Mouse (Mus musculus) heart, postnatal 0 days (tissue): ENCODE measurements around the gene Myh8. TPM values are rescaled to one million over a fixed set of nuclear protein-coding genes. Genes with fewer than 3 reads are reported as not detected.

Experiments used
- ATAC-seq: fragments of 200-750 bp; cut with Nextera tagmentation; 2 replicates; pipeline ENCODE4 v1.8.0; 2017; ENCODE audit warnings: low read depth, moderate number of reproducible peaks, moderate library complexity; ENCODE audit not compliant: insufficient read depth
- DNase-seq: peaks from one replicate; pipeline ENCODE4 v3.0.0-alpha.2; 2016; ENCODE audit warnings: low spot score
- H3K27ac ChIP-seq: fragments of 300-500 bp; sonication (generic); 2 replicates; pipeline ENCODE4 v1.5.1; 2014; ENCODE audit warnings: low read depth, mild to moderate bottlenecking
- H3K27me3 ChIP-seq: fragments of 300-500 bp; sonication (generic); 2 replicates; pipeline ENCODE4 v1.6.1; 2014; ENCODE audit warnings: low read length, mixed read lengths; ENCODE audit not compliant: control insufficient read depth, insufficient read depth
- H3K36me3 ChIP-seq: fragments of 300-500 bp; sonication (generic); replicated peaks from 2 replicates; pipeline ENCODE4 v1.6.1; 2014; ENCODE audit warnings: low read length, mixed read lengths; ENCODE audit not compliant: control insufficient read depth, insufficient read depth
- H3K4me1 ChIP-seq: fragments of 300-500 bp; sonication (generic); 2 replicates; pipeline ENCODE4 v1.6.1; 2014; ENCODE audit warnings: antibody characterized with exemption; ENCODE audit not compliant: control insufficient read depth, insufficient read depth
- H3K4me2 ChIP-seq: fragments of 300-500 bp; sonication (generic); 2 replicates; pipeline ENCODE4 v1.6.1; 2014; ENCODE audit warnings: low read depth, mild to moderate bottlenecking, low read length, moderate library complexity
- H3K4me3 ChIP-seq: fragments of 300-500 bp; sonication (generic); 2 replicates; pipeline ENCODE4 v1.5.1; 2014; ENCODE audit warnings: low read depth, low read length
- H3K9ac ChIP-seq: fragments of 300-500 bp; sonication (generic); replicated peaks from 2 replicates; pipeline ENCODE4 v1.6.1; 2014; ENCODE audit warnings: low read depth, low read length, mixed read lengths
- H3K9me3 ChIP-seq: fragments of 300-500 bp; sonication (generic); replicated peaks from 2 replicates; pipeline ENCODE4 v1.6.1; 2016; ENCODE audit warnings: low read length; ENCODE audit not compliant: control insufficient read depth
- CTCF ChIP-seq: IDR thresholded peaks from 2 replicates; pipeline ENCODE4 v1.5.1; 2016; ENCODE audit warnings: antibody characterized with exemption, control low read depth, low read depth
- EP300 ChIP-seq: IDR thresholded peaks from 2 replicates; pipeline ENCODE4 v1.6.1; 2016; ENCODE audit warnings: antibody characterized with exemption, low read depth
- WGBS: fragments of 180-500 bp; shearing (Covaris S2); extraction: QIAGEN DNeasy Blood & Tissue Kit; methylation state at CpG from one replicate; pipeline ENCODE4 v1.1.7; 2014; 5-methylcytosine and 5-hydroxymethylcytosine counted together
- polyA plus RNA-seq: library from polyadenylated mRNA; unstranded; fragments of >200 nt; fragmentation: Nextera tagmentation; extraction: Ambion mirVana; gene quantifications from 2 replicates; pipeline ENCODE4 v1.2.1, GENCODE M21; 2015
- total RNA-seq: library from RNA; depleted of rRNA; stranded (reverse); fragments of >200 nt; gene quantifications from 2 replicates; pipeline ENCODE4 v1.2.3, GENCODE M21; 2014; ENCODE audit warnings: low replicate concordance

Gene Myh8
- total and polyA plus RNA-seq, 2 experiments from 2014 or later = 1.3 to 5.1 TPM

DNA sequence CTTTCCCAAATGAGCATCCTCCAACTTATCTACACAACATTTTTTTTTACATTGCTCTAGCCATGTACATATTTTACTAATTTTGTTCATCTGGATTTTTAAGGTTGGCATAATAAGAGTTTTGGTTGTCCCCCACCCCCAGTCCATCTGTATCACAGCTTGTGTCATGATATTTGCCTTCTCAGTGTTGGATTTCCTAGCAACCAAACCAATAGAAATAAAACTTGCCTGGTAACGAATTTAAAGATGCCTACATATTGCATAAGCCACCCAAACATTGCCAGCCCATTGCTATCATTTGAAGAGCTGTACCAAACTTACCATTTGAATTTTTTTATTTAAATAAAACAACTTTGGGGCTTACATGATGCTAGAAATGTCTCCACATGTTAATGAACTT is 16.5 kb downstream of the Myh8 start:
- peaks cover 15% of the 10 kb centered on the region for H3K9me3 ChIP-seq
- ATAC-seq = no peak

DNA sequence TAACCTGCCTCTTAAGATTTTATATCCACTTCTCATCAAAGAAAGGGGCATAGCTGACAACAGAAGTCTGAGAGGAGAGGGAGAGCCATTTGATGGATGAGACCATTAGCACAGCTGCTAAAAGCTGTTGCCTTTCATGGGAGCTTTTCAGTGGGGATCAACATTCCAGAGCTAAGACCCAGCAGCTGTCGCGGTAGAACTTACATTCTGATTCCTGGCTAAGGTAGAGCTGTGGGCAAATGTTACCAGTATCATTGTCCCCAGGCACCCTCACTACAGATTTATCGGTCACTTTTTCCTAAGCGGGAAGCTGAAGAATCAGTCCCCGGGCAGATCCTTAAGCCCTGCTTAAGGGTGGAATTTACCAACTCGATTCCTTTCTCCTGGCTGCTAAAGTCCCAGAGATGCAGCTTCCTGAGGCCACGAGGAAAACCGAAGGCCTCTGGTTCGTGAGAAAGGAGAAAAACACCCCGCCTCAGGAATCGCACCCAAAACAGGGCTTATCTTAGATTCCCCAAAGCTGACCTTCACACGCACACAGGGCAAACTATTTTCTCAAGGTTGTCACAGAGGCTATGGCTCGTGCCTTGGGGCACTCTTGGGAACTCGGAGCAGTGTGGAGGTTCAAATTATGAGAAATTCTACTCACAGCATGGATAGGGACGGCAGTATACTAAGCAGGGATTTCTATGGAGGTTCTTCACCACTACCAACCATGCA is 37.0 kb downstream of the Myh8 start:
- 45% methylated on average over 15 of the region's 15 CpGs for WGBS
- no peak overlapping the region for H3K27ac ChIP-seq
- no peak overlapping the region for H3K9ac ChIP-seq
- no peak overlapping the region for H3K4me2 ChIP-seq
- no peaks in the 10 kb centered on the region for H3K4me1 ChIP-seq
- ATAC-seq = no peak
- no peak overlapping the region for H3K4me3 ChIP-seq
- H3K36me3 ChIP-seq = no peaks in the 10 kb centered on the region
- TF ChIP-seq EP300 = no peak
- TF ChIP-seq CTCF = no peak
- H3K27me3 ChIP-seq = no peaks in the 10 kb centered on the region
- no peak for DNase-seq
- H3K9me3 ChIP-seq = no peaks in the 10 kb centered on the region

More for the DNA sequence above, 16.5 kb downstream of the Myh8 start:
- TF ChIP-seq CTCF = no peak
- TF ChIP-seq EP300 = no peak
- Histone ChIP-seq H3K9ac (no peak overlapping the region), H3K27ac (no peak overlapping the region), H3K4me3 (no peak overlapping the region), H3K27me3 (no peaks in the 10 kb centered on the region), H3K4me1 (no peaks in the 10 kb centered on the region), H3K4me2 (no peak overlapping the region), H3K36me3 (no peaks in the 10 kb centered on the region)
- WGBS = 63% methylated on average over 1 of the region's 1 CpGs
- no peak for DNase-seq

DNA sequence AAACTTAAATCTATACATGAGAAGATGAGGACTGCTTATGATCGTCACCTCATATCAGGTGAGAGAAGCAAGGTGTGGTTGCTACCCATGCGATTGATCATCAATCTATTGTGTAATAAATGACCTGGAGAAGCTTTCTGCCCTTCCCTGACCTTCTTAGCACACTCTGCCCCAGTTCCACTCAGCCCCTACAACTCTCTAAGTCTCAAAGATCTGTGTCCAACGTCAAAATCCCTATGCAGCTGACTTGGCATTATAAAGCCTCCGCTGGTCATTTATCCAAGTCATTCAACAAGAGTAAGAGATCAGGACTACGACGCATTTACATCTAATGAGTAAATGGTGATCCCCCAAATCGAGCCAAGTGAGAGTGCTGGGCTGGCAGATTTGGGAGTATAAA is 44.4 kb downstream of the Myh8 start, which contains the start of gene Myh13:
TSS of gene Myh13 (plus strand) at position 301 of the 400 bp plus-strand sequence.
- Histone ChIP-seq H3K4me1 (no peaks in the 10 kb centered on the region), H3K27me3 (no peaks in the 10 kb centered on the region), H3K4me3 (no peak within 1 kb of the TSS), H3K9me3 (no peaks in the 10 kb centered on the region), H3K4me2 (no peak within 1 kb of the TSS), H3K9ac (no peak within 1 kb of the TSS), H3K27ac (no peak within 1 kb of the TSS), H3K36me3 (no peaks in the 10 kb centered on the region)
- DNase-seq (no peak), ATAC-seq (no peak)
- 86% methylated on average over 7 of the region's 7 CpGs for WGBS
- no peak for TF ChIP-seq CTCF

GRCm38 (mm10) chr11:67326536-67326935 is 49.6 kb downstream of the Myh8 start:
- H3K4me1 ChIP-seq = no peaks in the 10 kb centered on the region
- DNase-seq = no peak
- no peak overlapping the region for H3K4me2 ChIP-seq
- H3K9ac ChIP-seq = no peak overlapping the region
- no peaks in the 10 kb centered on the region for H3K9me3 ChIP-seq
- TF ChIP-seq CTCF (no peak), EP300 (no peak)
- no peaks in the 10 kb centered on the region for H3K36me3 ChIP-seq
- H3K27ac ChIP-seq = no peak overlapping the region
- 73% methylated on average over 2 of the region's 2 CpGs for WGBS
- H3K4me3 ChIP-seq = no peak overlapping the region
- ATAC-seq = no peak
- no peaks in the 10 kb centered on the region for H3K27me3 ChIP-seq

- H3K9ac ChIP-seq = no peak overlapping the region
- no peak overlapping the region for H3K27ac ChIP-seq
- H3K9me3 ChIP-seq = no peaks in the 10 kb centered on the region
- DNase-seq = no peak
- peaks cover 5% of the 10 kb centered on the region; the same call in 1 of the 2 replicates for H3K27me3 ChIP-seq
- WGBS = 57% methylated on average over 3 of the region's 3 CpGs
- no peaks in the 10 kb centered on the region for H3K36me3 ChIP-seq
- no peak overlapping the region for H3K4me3 ChIP-seq
- H3K4me1 ChIP-seq = no peaks in the 10 kb centered on the region
- H3K4me2 ChIP-seq = no peak overlapping the region
- no peak for ATAC-seq
- no peak for TF ChIP-seq EP300
- no peak for TF ChIP-seq CTCF
Measured at GRCm38 (mm10) chr11:67344556-67344955, 67.6 kb downstream of the Myh8 start.
